Mouse (Mus musculus) cerebellum, adult 2 months (tissue): ENCODE measurements around the gene Timm29.
A peak's percentile ranks its signal among the peaks of the same experiment; 100 is the strongest.

ENCODE experiments used
- CTCF ChIP-seq: fragments of 200-500 bp; IDR thresholded peaks from 2 replicates; pipeline ENCODE4 v1.5.1; 2011; ENCODE audit warnings: low read depth, mild to moderate bottlenecking, control low read depth, low read length, moderate library complexity, borderline replicate concordance; ENCODE audit not compliant: insufficient read depth
- POLR2A ChIP-seq: fragments of 200-500 bp; IDR thresholded peaks from 2 replicates; pipeline ENCODE4 v1.6.1; 2011; ENCODE audit warnings: low read length, control low read depth, borderline replicate concordance; ENCODE audit not compliant: insufficient read depth

DNA sequence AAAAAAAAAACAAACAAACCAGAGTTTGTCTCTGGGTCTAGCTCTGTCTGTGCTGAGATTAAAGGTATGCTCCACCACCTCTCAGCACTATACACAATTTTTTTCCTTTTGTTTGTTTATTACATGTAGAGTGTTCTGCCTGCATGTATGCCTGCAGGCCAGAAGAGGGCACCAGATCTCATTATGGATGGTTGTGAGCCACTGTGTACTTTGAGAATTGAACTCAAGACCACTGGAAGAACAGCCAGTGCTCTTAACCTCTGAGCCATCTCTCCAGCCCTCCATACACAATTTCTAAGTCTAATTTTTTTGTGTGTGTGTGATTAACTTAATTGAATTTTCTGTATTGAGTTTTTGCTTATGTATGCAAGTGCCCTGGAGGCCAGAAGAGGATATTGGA, 34.0 kb downstream of the Timm29 start:
- TF ChIP-seq POLR2A (no peak), CTCF (peak; percentile 10; the same call in 1 of the 2 replicates)
